Mouse (Mus musculus): Measurements from ENCODE around the gene Reep3. TPM values are rescaled to one million over a fixed set of nuclear protein-coding genes. Genes with fewer than 3 reads are reported as not detected.

Gene Reep3
- total and polyA plus RNA-seq, 3 experiments, result 21.8 to 23.3 (median 23.2) TPM

DNA sequence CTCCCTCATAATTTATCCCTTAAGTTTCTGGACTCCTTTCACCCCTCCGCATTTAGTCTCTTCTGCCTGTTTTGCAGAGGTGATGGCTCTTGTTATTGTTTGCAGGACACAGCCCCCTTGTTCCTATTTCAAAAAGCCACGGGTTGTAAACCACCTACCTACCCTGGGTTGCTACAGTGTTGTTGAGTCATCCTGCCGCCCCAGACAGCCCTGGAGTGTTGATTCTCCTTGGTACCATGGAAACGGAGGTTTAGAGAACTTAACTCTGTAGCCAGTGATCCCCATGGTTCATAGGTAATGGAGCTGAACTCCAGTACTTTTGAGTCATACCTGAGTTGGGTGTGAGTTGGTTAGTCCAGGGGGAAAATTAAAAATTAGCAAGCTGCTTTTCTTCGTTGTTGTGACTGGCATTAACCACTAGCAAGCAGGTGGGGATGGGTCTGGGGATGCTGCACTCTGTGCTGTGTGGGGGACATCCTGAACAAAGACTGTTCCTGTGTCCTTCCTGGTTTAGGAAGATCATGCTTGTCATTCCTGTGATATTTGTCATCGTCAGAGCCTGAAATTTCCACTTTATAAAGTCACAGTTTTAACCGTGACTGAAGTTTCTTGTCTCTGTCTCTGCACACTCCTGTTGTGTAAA, 1.8 kb upstream of the Reep3 start (continued):
- no peak for TF ChIP-seq USF2 (conservative IDR thresholded peaks at IDR 0.05; ENCODE audit: low read depth, low read length)
- TF ChIP-seq MXI1 (IDR thresholded peaks at IDR 0.05; ENCODE audit: low read depth, low read length), result peak; percentile 59
- TF ChIP-seq JUND (conservative IDR thresholded peaks at IDR 0.05; ENCODE audit: low read depth, low read length), result no peak
- no peak for TF ChIP-seq MAZ (IDR thresholded peaks at IDR 0.05; ENCODE audit: low read depth, low read length)
- no peak for TF ChIP-seq POLR2AphosphoS2 (IDR thresholded peaks at IDR 0.05; ENCODE audit: low read depth, low read length)
- TF ChIP-seq RAD21 (IDR thresholded peaks at IDR 0.05; ENCODE audit: low read depth, low read length), result no peak
- TF ChIP-seq EP300 (IDR thresholded peaks at IDR 0.05; ENCODE audit: low read length), result no peak
- no peak for TF ChIP-seq USF1 (IDR thresholded peaks at IDR 0.05; ENCODE audit: low read depth, low read length)
- peak; percentile 23; the same call in 1 of the 2 replicates for TF ChIP-seq BHLHE40 (IDR thresholded peaks at IDR 0.05; ENCODE audit: low read depth, low read length)
- no peak for TF ChIP-seq CTCF (conservative IDR thresholded peaks at IDR 0.05 in 1 of 2, IDR thresholded peaks at IDR 0.05 in 1 of 2; ENCODE audit: low read depth in 2 of 2, low read length in 2 of 2)
- TF ChIP-seq ZKSCAN1 (IDR thresholded peaks at IDR 0.05; ENCODE audit: borderline replicate concordance, low read depth, low read length), result no peak
- TF ChIP-seq NELFE (IDR thresholded peaks at IDR 0.05; ENCODE audit: low read depth, low read length), result no peak
- peak; percentile 68; the same call in 1 of the 2 replicates for TF ChIP-seq SIN3A (IDR thresholded peaks at IDR 0.05; ENCODE audit: low read length)
- TF ChIP-seq HCFC1 (IDR thresholded peaks at IDR 0.05; ENCODE audit: low read depth, low read length), result no peak
- TF ChIP-seq RCOR1 (conservative IDR thresholded peaks at IDR 0.05; ENCODE audit: low read depth, low read length), result no peak
- TF ChIP-seq ELF1 (IDR thresholded peaks at IDR 0.05; ENCODE audit: low read depth, low read length), result no peak
- no peak for TF ChIP-seq MAFK (IDR thresholded peaks at IDR 0.05; ENCODE audit: insufficient replicate concordance, low read length)
- TF ChIP-seq E2F4 (IDR thresholded peaks at IDR 0.05; ENCODE audit: insufficient replicate concordance, low read depth, low read length), result no peak
- TF ChIP-seq ETS1 (conservative IDR thresholded peaks at IDR 0.05; ENCODE audit: low read depth, low read length), result peak; percentile 34; the same call in 1 of the 2 replicates
- no peak for TF ChIP-seq ZNF384 (IDR thresholded peaks at IDR 0.05; ENCODE audit: low read depth, low read length)

- Histone ChIP-seq H3K4me2 (ENCODE audit: insufficient read depth, low read depth, poor library complexity, severe bottlenecking) (peak overlapping the region; percentile 99), H3K27ac (ENCODE audit: insufficient read depth, low read depth) (peak overlapping the region; percentile 97), H3K9ac (ENCODE audit: insufficient read depth, low read depth) (peak overlapping the region; percentile 74), H3K9me3 (replicated peaks; ENCODE audit: low read length) (peaks cover 6% of the 10 kb centered on the region), H3K4me3 (replicated peaks in 1 of 3; ENCODE audit: low read depth in 2 of 3, low read length in 2 of 3, poor library complexity in 1 of 3) (peak overlapping the region; percentile 65 to 93 (median 87)), H3K27me3 (replicated peaks) (no peaks in the 10 kb centered on the region), H3K36me3 (replicated peaks in 1 of 2; ENCODE audit: control insufficient read depth in 1 of 2, insufficient read depth in 1 of 2, low read length in 1 of 2) (peaks cover 3 to 26% of the 10 kb centered on the region in 2 experiments), H3K4me1 (ENCODE audit: control insufficient read depth in 1 of 2, insufficient read depth in 2 of 2) (peaks cover 11 to 55% of the 10 kb centered on the region in 2 experiments), H3K79me2 (replicated peaks; ENCODE audit: control insufficient read depth, extremely low read depth, insufficient read depth, poor library complexity, severe bottlenecking) (peaks cover 87% of the 10 kb centered on the region)
- in situ Hi-C loops (cut with MboI; ENCODE audit: low pct_ligation_motif_present, low pct_unique_long_range_greater_than_20kb, low sequenced_read_pairs) (loop anchor here (5.0 to 25.0 kb wide), 2 partner anchors 95 to 185 kb away; no protein-coding TSS in a partner anchor), dilution Hi-C loops (cut with MboI; ENCODE audit: extremely low pct_ligation_motif_present, extremely low pct_unique_long_range_greater_than_20kb, low sequenced_read_pairs) (no loop called here)
- DNase-seq (ENCODE audit: extremely low read depth), result peak; percentile 59
- TF ChIP-seq CHD1 (IDR thresholded peaks at IDR 0.05; ENCODE audit: low read depth, low read length) (peak; percentile 92), RCOR1 (conservative IDR thresholded peaks at IDR 0.05; ENCODE audit: low read depth, low read length) (no peak), ETS1 (conservative IDR thresholded peaks at IDR 0.05; ENCODE audit: low read depth, low read length) (0 out of 2 replicates have a peak, but pooled peaks have one; percentile 26), IRF4 (IDR thresholded peaks at IDR 0.05; ENCODE audit: low read depth, low read length) (0 out of 2 replicates have a peak, but pooled peaks have one; percentile 12), UBTF (IDR thresholded peaks at IDR 0.05; ENCODE audit: low read depth, low read length) (no peak), E2F4 (IDR thresholded peaks at IDR 0.05; ENCODE audit: insufficient replicate concordance, low read depth, low read length) (no peak), TCF12 (IDR thresholded peaks at IDR 0.05; ENCODE audit: low read depth, low read length) (0 out of 2 replicates have a peak, but pooled peaks have one; percentile 14), CHD2 (IDR thresholded peaks at IDR 0.05; ENCODE audit: low read length) (no peak), MAX (IDR thresholded peaks at IDR 0.05; ENCODE audit: low read length) (no peak), NRF1 (IDR thresholded peaks at IDR 0.05; ENCODE audit: low read depth, low read length) (no peak), MYC (IDR thresholded peaks at IDR 0.05; ENCODE audit: low read depth, low read length) (no peak), ELF1 (IDR thresholded peaks at IDR 0.05; ENCODE audit: low read depth, low read length) (peak; percentile 71), ZNF384 (IDR thresholded peaks at IDR 0.05; ENCODE audit: low read depth, low read length) (peak; percentile 91), ZKSCAN1 (IDR thresholded peaks at IDR 0.05; ENCODE audit: borderline replicate concordance, low read depth, low read length) (no peak), POLR2AphosphoS2 (IDR thresholded peaks at IDR 0.05; ENCODE audit: low read depth, low read length) (no peak), TBP (conservative IDR thresholded peaks at IDR 0.05; ENCODE audit: low read depth, low read length) (no peak), KAT2A (IDR thresholded peaks at IDR 0.05; ENCODE audit: insufficient replicate concordance, low read length) (no peak), USF2 (conservative IDR thresholded peaks at IDR 0.05; ENCODE audit: low read depth, low read length) (no peak), SMC3 (IDR thresholded peaks at IDR 0.05; ENCODE audit: low read depth, low read length) (no peak; the same call in 1 of the 2 replicates), USF1 (IDR thresholded peaks at IDR 0.05; ENCODE audit: low read depth, low read length) (no peak), SIN3A (IDR thresholded peaks at IDR 0.05; ENCODE audit: low read length) (no peak; the same call in none of the 2 replicates), MAFK (IDR thresholded peaks at IDR 0.05; ENCODE audit: insufficient replicate concordance, low read length) (no peak), ZMIZ1 (IDR thresholded peaks at IDR 0.05; ENCODE audit: low read depth, low read length) (0 out of 2 replicates have a peak, but pooled peaks have one; percentile 44)
Measured at GRCm38 (mm10) chr10:67097437-67098150, 849 bp upstream of the Reep3 start.

Data from CH12.LX (cell line).